Mouse (Mus musculus) kidney, postnatal 25 days (tissue): ENCODE data around the gene Pde9a.
"Not testable (repeated sequence)": the region's sequence is repeated elsewhere in the genome, so short reads cannot be mapped to it uniquely, and the experiment has no call there.

ENCODE experiments used
- DNase-seq, 2 experiments: peaks; one replicate each; pipeline ENCODE4 v3.0.0; 2021; ENCODE audit warnings: mixed read lengths in 2 of 2

Gene Pde9a

DNA sequence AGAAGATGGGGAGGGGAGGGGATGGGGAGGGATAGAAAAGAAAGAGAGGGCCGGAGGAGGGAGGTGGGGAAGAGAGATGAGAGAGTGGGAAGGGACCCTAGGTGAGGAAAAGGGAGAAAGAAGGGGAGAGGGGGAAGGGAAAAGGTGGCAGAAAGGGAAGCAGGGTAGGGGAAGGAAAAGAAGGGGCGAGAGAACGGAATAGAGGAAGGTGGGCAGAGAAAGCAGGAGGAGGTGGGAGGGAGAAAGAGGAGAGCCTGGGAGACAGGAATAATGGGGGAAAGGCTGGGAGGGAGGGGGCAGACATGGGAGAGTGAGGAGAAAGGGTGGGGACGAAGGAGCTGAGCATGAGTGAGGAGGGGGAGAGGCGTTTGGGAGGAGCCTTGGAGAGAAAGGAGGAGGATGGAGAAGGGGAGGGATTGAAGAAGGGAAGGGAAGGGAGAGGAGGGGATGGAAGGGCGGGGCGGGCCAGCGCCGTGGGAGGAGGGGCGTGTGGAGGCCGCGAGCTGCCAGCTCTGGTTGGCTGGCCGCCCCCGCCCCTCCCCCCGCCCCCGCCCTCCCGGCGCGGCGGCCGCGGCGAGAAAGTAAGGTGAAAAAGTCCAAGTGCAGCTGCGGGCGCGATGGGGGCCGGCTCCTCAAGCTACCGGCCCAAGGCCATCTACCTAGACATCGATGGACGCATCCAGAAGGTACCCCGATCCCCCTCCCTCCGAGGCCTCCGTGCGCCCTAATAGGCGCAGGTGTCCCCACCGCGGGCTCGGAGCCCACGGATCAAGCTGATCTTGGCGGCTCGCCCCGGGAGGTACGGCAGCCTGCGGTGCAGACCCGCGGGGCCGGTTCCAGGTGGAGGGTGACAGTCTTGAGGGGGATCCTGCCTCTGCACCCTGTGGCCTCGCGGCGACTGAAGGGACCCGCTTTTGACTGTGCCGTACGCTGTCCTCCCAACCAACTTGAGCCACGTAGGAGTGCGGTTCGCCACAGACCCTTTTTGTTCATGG lies at the start of gene Pde9a:
TSS of gene Pde9a (plus strand) at position 540 of the 995 bp plus-strand sequence.
- DNase-seq: peak; percentile 84 to 91

- no peak for DNase-seq
Observed at GRCm38 (mm10) chr17:31339769-31340168, 46.2 kb upstream of the Pde9a start.

- DNase-seq: no peak
Observed at GRCm38 (mm10) chr17:31342191-31342590, 43.8 kb upstream of the Pde9a start.

DNA sequence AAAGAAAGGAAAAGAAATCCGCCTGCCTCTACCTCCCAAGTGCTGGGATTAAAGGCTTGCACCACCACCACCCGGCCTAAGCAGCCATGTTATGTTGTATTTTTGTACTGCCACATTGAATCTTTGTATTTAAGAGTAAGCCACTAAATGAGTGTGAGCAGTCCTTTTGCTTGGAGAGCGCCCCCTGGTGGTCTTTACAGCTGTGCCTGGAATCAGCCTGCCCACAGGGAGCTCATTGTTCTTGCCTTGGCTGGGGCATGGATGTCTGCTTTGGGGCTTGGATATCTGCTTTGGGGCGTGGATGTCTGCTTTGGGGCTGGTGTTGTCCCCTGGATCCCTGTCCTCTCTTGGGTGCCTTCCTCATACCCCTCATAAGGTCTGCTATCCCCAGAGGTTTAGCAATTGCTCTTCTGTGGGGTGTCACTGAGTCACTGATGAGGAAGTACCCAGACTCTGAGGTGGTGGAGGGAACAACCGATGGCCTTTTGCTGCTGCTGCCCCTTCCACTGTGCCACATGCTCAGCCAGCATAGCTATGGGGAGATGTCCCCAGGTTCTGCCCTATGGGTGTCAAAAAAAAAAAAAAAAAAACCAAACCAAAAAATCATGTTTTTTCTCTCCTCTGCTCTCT lies 41.7 kb upstream of the Pde9a start:
- DNase-seq: peak; percentile 81 to 91

- DNase-seq: peak; percentile 34 to 66
Observed at GRCm38 (mm10) chr17:31344816-31345215, 41.2 kb upstream of the Pde9a start.

DNA sequence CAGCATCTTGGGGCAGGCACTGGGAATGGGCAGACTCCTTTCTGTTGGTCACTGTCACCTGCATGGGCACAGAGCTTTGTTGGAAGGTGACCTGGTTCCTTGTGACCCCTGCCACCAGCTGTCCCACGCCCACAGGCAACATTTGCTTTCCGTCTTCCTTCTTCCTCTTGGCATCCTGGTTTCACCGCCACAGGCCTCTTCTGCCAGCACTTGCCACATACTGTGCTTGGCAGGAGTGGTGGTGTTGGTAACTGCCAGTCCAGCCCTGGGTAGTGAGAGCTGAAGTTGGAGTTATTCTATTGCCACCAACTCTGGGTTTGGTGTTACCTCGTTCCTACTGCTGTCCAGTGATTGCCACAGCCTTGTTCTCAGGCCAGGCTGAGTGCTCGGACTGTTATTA lies 37.9 kb upstream of the Pde9a start:
- DNase-seq: no peak

GRCm38 (mm10) chr17:31349388-31349787 lies 36.6 kb upstream of the Pde9a start:
- DNase-seq: no peak

GRCm38 (mm10) chr17:31351984-31352383 lies 34.0 kb upstream of the Pde9a start:
- no peak for DNase-seq

DNA sequence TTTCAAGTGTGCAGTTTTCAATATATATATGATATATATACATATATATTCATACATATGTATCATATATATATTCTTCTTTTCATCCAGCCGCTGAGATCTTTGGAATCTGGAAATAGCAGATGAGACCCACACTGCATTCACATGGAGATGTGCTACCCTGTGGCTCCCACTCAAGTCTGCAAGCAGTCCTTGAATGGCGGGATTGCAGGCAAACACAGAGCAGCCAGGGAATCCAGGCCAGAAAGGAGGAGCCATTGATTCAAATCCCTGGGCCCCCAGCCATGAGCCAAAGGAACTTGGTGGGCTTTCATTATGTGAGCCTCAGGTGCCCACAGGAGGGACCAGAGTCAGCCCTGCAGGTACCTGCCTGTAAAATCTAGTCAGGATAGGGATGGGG lies 32.8 kb upstream of the Pde9a start:
- no peak for DNase-seq

GRCm38 (mm10) chr17:31354684-31355083 lies 31.3 kb upstream of the Pde9a start:
- not testable (repeated sequence) for DNase-seq

GRCm38 (mm10) chr17:31355792-31356502 lies 30.1 kb upstream of the Pde9a start:
- DNase-seq: no peak

GRCm38 (mm10) chr17:31360582-31360981 lies 25.4 kb upstream of the Pde9a start:
- DNase-seq: no peak

DNA sequence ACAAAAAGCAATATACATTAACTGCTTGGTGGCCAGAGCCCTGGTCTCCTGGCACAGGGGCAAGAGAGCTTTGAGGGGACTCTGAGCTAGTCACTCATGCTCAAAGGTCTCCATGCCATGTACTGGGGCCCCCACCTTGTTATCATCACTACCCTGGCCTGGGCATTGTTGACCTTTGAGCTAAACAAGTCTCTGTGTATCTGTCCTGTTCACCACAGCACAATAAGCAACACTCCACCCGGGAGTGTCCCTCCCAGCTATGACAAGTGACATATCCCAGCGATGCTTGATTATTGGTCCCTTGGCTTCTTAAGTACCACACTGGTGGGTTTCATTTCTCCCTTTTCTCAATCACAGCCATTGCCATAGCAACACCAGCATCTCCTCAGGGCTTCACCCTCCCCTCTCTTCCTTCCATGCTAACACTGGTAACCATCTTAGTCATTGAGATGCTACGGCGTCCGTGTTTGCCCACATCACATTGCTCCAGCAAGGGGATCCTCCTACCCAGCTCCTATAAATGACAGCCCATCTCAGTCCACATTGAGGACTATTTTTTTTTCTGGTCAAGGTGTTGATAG lies 20.3 kb upstream of the Pde9a start:
- no peak for DNase-seq

- no peak for DNase-seq
Observed at GRCm38 (mm10) chr17:31370221-31370620, 15.8 kb upstream of the Pde9a start.

DNA sequence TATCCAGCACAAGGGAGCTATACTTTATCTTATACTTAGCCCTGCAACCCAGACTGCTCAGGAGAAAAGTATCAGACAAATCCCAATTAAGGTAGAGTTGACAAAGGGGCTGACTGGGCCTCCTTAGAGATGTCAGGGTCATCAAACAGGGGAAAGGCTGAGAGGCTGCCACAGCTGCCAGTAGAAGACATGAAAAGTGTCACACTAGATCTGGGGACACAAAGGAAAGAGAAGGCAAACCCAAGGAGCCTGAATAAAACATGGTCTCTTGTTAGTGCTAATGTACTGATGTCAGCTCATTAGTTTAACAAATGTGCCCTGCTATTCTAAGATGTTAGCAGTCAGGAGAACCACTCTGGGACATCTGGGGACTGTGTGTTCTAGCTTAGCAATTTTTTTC lies 15.1 kb upstream of the Pde9a start:
- no peak for DNase-seq

- DNase-seq: peak; percentile 66 to 80
Observed at GRCm38 (mm10) chr17:31377961-31378360, 8.0 kb upstream of the Pde9a start.

DNA sequence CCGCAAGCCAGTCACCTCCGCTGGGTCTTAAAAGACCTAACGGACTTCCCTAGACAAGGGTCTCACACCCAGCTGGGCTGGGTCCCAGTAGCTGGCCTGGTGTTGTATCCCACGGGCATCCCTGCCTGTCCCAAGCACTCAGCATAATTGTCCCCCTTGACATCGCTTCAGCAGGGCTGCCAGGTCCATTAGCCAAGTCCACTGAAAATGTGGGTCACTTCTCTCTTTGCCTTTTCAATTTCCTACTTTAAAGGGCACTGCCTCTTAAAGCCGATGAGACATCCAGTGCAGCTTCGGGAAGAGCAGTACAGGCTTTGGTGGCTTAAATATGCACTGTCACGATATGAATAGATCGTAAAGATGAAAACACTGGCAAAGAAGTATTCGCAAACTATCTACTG lies 7.6 kb upstream of the Pde9a start:
- no peak for DNase-seq

DNA sequence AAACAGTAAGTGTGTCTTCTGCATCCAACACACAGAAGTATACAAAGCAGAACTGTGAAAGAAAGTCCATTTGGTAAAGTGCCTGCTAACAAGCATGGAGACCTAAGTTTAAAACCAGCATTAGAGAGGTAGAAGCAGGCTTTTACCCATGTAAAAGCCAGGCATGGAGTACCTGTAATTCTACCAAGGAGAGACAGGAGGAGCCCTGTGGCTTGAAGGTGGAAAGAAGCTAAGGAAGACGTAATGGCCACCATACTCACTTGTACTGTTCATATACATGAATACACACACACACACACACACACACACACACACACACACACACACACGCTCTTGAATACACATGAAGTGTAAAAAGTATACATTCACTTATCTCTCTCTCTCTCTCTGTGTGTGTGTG lies 6.9 kb upstream of the Pde9a start:
- DNase-seq: no peak

- no peak for DNase-seq
Observed at GRCm38 (mm10) chr17:31379863-31380262, 6.1 kb upstream of the Pde9a start.

DNA sequence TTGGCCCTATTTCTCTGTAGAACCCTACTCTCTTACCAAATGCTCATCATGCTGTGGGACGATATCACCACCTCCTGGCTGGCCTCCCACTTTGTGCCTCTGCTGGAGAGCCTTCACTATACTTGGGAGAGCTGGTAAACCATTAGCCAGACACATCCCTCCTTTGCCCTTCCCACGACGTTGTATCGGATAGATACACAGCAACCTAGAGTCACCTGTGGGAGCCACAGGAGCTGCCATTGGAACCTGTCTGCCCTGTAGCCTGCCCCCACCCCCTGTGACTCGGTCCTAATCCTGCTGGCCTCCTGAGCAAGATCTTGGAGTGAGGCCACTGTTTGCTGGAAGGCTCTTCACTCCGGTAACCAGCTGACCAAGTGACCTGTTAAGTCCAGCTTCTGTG lies 2.7 kb upstream of the Pde9a start:
- DNase-seq: peak; percentile 81 to 87

- DNase-seq: no peak
Observed at GRCm38 (mm10) chr17:31384968-31385627, 912 bp upstream of the Pde9a start.

DNA sequence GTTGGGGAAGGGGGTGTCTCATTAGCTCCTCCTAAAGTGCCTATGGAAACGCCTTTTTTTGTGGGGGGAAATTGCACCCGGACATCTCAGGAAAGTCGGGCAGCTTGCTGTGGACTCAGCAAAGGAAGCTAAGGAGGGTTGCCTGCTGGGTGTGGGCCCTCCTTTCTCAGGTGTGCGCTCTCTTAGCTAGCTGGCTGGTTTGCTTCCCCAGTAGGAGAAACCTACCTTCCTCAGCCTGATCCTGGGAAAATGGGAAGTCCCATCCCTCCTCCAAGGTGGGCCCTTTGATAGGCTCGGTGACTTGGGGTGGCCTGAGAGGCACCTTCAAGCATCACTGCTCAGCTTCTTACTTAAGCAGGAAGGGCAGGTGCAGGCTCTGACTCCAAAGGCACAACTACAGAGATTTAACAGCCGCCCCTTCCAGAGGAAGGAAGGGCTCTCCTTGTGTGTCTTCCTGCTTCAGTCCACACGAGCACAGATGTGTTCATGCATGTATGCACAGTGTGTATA lies 811 bp downstream of the Pde9a start:
- DNase-seq: peak; percentile 35 to 66
